Mouse (Mus musculus) cerebellum, postnatal 14 days (tissue): ENCODE measurements at regions not wholly inside any gene's neighbourhood (a gene's known extent, or its start where the extent isn't known, plus 50 kb on each side); places are given as distances from the start of the nearest gene placed in this dataset.

ENCODE experiments used
- DNase-seq, 2 experiments: peaks; one replicate each; pipeline ENCODE4 v3.0.0; 2021; ENCODE audit warnings: mixed read lengths in 2 of 2

DNA sequence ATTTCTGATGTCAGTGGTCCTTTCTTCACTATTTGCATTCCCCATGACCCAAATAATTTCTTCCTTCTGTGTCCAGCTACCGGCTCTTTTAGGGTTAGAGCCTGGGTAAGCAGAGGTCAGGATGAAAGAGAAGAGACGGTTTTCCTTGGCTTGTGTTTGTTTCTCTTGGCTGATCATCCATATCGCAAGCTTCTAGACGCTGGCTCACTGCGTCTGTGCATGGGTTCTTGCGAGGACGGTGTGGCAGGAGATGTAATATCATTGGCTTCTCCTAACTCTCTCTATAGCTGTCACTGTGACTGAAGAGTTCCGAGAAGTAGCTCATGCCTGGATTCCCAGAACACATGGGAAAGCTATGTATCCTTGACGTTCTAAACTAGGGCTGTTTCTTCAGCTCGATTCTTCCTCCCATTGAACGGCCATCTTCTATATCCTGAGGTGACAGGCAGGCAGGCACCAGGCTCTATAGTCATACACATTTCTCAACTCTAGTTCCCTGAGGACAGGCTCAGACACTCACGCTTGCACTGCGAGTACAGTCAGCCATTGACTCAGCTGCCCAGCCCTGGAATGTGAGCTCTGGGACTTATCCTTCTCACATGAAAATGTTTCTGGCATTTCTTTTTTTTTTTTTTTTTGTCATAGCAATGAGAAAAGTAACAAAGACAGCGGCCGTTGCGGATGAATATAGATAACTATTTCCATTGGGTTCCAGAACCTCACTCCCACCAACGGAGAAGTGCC, 85.0 kb downstream of the Bach1 start:
- DNase-seq: no peak

DNA sequence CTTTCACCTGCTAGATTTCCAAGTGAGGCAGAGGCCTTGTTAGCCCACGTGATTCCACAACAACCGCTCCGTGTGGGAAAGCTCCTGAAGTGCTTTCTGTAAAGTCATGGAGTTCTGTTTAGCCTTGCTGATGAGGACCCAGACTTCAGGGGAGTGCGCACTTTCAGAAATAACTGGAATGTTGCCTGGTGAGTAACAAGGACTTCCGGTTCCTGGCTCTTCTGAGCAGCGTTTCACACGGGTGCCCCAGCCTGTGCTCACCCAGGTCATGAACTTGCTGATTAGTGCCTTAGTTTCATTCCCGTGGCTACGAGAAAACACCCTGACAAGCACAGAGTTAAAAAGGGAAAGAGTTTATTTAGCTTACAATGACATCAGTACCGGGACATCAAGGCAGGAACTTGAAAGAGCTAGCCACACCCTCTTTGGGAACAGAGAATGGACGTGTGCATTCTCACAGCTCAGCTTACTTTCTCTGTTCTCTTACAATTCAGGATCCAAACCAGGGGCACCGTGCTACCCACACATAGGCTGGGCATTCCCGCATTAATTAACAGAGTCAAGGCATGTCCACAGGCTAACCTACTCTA, 85.8 kb downstream of the Bach1 start:
- DNase-seq: no peak

GRCm38 (mm10) chr16:87789539-87789938, 90.8 kb downstream of the Bach1 start:
- DNase-seq: no peak

DNA sequence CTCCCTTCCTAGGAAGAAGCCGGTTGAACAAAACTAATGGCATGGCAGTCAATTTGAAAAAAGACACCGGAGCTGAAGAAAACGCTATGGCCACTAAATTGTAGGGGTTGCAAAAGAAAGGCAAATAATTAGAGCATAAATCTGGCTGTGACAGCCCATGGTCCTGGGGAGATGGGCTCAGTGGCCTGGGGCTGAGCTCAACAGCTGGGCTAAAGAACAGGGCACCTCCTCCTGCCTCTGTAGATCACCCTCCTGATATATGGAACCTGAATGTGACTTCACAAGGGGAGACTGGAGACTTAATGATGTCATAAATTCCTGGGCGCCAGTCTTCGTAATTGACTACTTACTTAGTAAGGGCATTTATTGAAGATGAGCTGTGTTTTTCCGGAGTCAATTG, 91.2 kb downstream of the Bach1 start:
- no peak for DNase-seq

GRCm38 (mm10) chr16:87796514-87797248, 97.9 kb downstream of the Bach1 start:
- peak; percentile 88 to 89 for DNase-seq

DNA sequence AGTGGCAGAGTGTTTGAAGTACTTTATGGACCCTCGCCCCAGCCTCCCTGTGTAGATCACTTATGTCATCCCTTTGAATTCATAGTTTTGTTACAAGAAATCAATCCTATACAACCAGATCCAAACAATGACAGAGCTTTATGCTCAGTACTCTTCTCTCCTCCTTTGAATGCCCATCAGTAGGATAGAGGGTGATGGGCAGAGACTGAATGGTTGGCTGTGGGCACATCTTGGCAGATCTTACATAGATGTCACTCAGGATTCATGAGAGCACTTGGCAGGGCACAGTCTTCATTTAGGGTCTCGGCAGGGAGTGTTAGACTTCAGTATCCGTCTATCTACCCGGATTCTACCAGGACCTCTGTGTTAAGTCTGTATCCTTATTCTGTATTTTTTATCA, 103.6 kb downstream of the Bach1 start:
- no peak for DNase-seq

DNA sequence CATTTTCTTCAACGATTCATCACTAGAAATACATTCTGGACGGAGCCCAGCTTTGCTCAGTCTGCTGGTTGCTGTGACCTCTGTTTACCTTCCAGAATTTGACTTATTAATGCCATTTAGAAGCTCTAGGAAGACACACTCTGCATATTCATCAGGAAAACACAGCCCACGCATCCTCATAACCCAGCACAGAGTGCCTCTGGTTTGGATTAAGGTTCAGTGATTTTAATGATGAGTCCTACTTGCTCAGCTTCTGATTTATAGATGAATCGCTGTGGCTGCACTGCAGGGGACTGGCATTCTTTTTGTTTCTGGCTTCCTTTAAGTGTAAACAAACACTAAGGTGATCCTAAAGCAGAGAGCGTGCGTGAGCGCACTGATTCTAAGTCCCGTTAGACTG, 118.8 kb downstream of the Bach1 start:
- no peak for DNase-seq

DNA sequence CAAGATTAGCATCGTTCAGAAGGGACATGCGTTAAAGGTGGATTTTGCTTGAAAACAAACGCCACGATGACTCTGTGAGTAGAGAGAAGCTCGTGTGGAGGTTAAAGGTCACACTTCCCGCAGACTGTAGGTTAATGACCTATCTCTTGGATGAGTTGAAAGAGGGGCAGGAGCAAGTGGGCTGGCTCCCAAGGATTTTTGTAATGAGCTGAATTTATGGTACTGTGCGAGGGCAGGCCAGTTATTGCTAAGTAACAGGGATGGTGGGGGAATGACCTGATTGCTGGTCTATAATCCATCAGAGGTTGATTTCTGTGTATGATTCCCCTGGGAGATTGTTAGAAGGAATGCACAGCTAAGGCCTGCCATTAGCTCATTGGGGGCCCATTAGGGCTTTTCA, 135.6 kb downstream of the Bach1 start:
- DNase-seq: no peak

DNA sequence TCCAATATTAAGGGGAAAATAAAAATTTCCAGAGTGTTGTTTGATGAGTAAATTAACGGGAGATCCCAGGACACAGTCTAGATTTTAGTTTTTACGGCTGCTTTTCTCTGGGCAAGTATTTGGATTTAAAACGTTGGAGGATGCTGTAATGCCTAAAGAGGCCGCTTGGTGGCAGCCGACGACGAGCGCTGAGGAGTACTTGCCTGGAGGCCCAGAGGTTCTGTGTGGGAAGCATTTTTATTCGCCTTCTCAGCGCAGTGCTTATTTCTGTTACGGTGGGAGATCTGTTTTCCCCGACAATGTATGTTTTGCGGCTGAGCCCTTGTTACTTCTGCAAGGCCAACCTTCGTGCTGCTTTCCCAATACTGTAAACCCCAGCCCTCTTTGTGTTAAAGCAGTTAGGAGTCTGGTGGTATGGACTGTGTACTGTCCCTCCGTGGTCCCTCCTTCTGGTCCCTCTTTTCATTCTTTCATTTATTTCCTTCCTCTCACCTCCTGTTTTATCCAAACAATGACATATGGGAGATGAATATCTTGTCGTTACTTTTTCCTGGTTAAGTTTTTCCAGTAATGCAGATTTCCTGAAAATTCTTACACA, 142.3 kb downstream of the Bach1 start:
- DNase-seq: peak; percentile 86 to 87
